Comparison of ENCODE assay signal across 8 mouse cellular contexts in genomic region chr1:191062241-191062780, GRCm38 (mm10). TPM values are rescaled to one million over a fixed set of nuclear protein-coding genes. Genes with fewer than 3 reads are reported as not detected.
A peak's percentile ranks its signal among the peaks of the same experiment; 100 is the strongest.
DNase-seq lines count a peak whose midpoint lies in the region; ATAC-seq and TF ChIP-seq lines count a peak whose summit lies in the region.

No protein-coding gene starts in this region.

- WGBS in heart, postnatal 0 days, result 5% methylated on average over 15 of the region's 15 CpGs
- WGBS in bone marrow, adult 2 months, result 3% methylated on average over 15 of the region's 15 CpGs
- 6% methylated on average over 15 of the region's 15 CpGs for WGBS in hindbrain, embryonic 14.5 days
- WGBS in midbrain, embryonic 14.5 days, result 7% methylated on average over 15 of the region's 15 CpGs

- peaks cover 19% of the 10 kb centered on the region for H3K36me3 ChIP-seq in heart, postnatal 0 days (replicated peaks; ENCODE audit: control insufficient read depth, insufficient read depth, low read length)
- H3K36me3 ChIP-seq in hindbrain, embryonic 14.5 days (replicated peaks; ENCODE audit: control insufficient read depth, insufficient read depth), result no peaks in the 10 kb centered on the region
- H3K36me3 ChIP-seq in midbrain, embryonic 14.5 days (ENCODE audit: control insufficient read depth, insufficient read depth, low read length), result no peaks in the 10 kb centered on the region

- TF ChIP-seq POLR2A in bone marrow, adult 2 months (IDR thresholded peaks at IDR 0.05; ENCODE audit: borderline replicate concordance, control insufficient read depth, low read depth, low read length), result no peak

- peak overlapping the region; percentile 80 for H3K4me2 ChIP-seq in heart, postnatal 0 days (ENCODE audit: low read depth, low read length)
- H3K4me2 ChIP-seq in hindbrain, embryonic 14.5 days (replicated peaks), result peak overlapping the region; percentile 78
- H3K4me2 ChIP-seq in midbrain, embryonic 14.5 days (ENCODE audit: low read length), result peak overlapping the region; percentile 92

- H3K9me3 ChIP-seq in heart, postnatal 0 days (replicated peaks; ENCODE audit: control insufficient read depth, low read length), result no peaks in the 10 kb centered on the region
- no peaks in the 10 kb centered on the region for H3K9me3 ChIP-seq in hindbrain, embryonic 14.5 days (ENCODE audit: control insufficient read depth, low read length)
- H3K9me3 ChIP-seq in midbrain, embryonic 14.5 days (ENCODE audit: control insufficient read depth, low read length), result no peaks in the 10 kb centered on the region

- H3K27ac ChIP-seq in heart, postnatal 0 days (ENCODE audit: low read depth), result peak overlapping the region; percentile 74
- peak overlapping the region; percentile 58 for H3K27ac ChIP-seq in bone marrow, adult 2 months (ENCODE audit: control insufficient read depth, insufficient read depth, low read depth, low read length, poor library complexity)
- H3K27ac ChIP-seq in hindbrain, embryonic 14.5 days, result peak overlapping the region; percentile 54
- H3K27ac ChIP-seq in midbrain, embryonic 14.5 days (replicated peaks; ENCODE audit: low read depth, low read length), result peak overlapping the region; percentile 55; the same call in 1 of the 2 replicates

- 0 out of 2 replicates have a peak, but pooled peaks cover 16% of the 10 kb centered on the region for H3K4me1 ChIP-seq in heart, postnatal 0 days (ENCODE audit: control insufficient read depth, insufficient read depth)
- peaks cover 1% of the 10 kb centered on the region; the same call in 1 of the 2 replicates for H3K4me1 ChIP-seq in bone marrow, adult 2 months (ENCODE audit: control insufficient read depth, insufficient read depth, low read length)
- H3K4me1 ChIP-seq in hindbrain, embryonic 14.5 days (replicated peaks; ENCODE audit: control insufficient read depth, insufficient read depth, low read length), result peaks cover 7% of the 10 kb centered on the region; the same call in 1 of the 2 replicates
- H3K4me1 ChIP-seq in midbrain, embryonic 14.5 days (ENCODE audit: control insufficient read depth, insufficient read depth, low read length), result peaks cover 9% of the 10 kb centered on the region

- no peak for TF ChIP-seq EP300 in heart, postnatal 0 days (IDR thresholded peaks at IDR 0.05; ENCODE audit: low read depth)

- peak; percentile 32 for DNase-seq in heart, postnatal 0 days (ENCODE audit: low spot score)
- DNase-seq in heart, postnatal 14 days, result no peak
- no peak for DNase-seq in hindbrain, embryonic 14.5 days (ENCODE audit: low spot score)
- DNase-seq in midbrain, embryonic 14.5 days, result no peak
- DNase-seq in right cerebral cortex, postnatal 36 days (ENCODE audit: low spot score in 2 of 2), result no peak
- DNase-seq in urinary bladder, postnatal 14 days (ENCODE audit: low spot score), result no peak
- DNase-seq in left cerebral cortex, adult 9 months (ENCODE audit: low spot score in 2 of 2), result no peak

- intact Hi-C loops in heart, postnatal 14 days (cut with DNase I), result no loop called here

- peak overlapping the region; percentile 78 for H3K9ac ChIP-seq in heart, postnatal 0 days (replicated peaks; ENCODE audit: low read depth, low read length)
- H3K9ac ChIP-seq in hindbrain, embryonic 14.5 days, result peak overlapping the region; percentile 79
- peak overlapping the region; percentile 75 for H3K9ac ChIP-seq in midbrain, embryonic 14.5 days (replicated peaks; ENCODE audit: low read length)

- no peak for TF ChIP-seq CTCF in heart, postnatal 0 days (IDR thresholded peaks at IDR 0.05; ENCODE audit: low read depth)
- no peak for TF ChIP-seq CTCF in bone marrow, adult 2 months (IDR thresholded peaks at IDR 0.05; ENCODE audit: control insufficient read depth, insufficient read depth, low read length)

- ATAC-seq in heart, postnatal 0 days (ENCODE audit: insufficient read depth, low read depth), result peak; percentile 56
- ATAC-seq in hindbrain, embryonic 14.5 days (ENCODE audit: low FRiP score), result no peak
- peak; percentile 31; the same call in 1 of the 2 replicates for ATAC-seq in midbrain, embryonic 14.5 days (ENCODE audit: low FRiP score, low TSS enrichment)

- H3K4me3 ChIP-seq in heart, postnatal 0 days (ENCODE audit: low read depth, low read length), result peak overlapping the region; percentile 81
- H3K4me3 ChIP-seq in bone marrow, adult 2 months (replicated peaks; ENCODE audit: control insufficient read depth, low read depth, low read length), result peak overlapping the region; percentile 96
- H3K4me3 ChIP-seq in hindbrain, embryonic 14.5 days (replicated peaks; ENCODE audit: low read length), result peak overlapping the region; percentile 54
- H3K4me3 ChIP-seq in midbrain, embryonic 14.5 days (replicated peaks; ENCODE audit: low read depth, low read length), result peak overlapping the region; percentile 74

- no peaks in the 10 kb centered on the region for H3K27me3 ChIP-seq in heart, postnatal 0 days (ENCODE audit: control insufficient read depth, insufficient read depth, low read length)
- H3K27me3 ChIP-seq in hindbrain, embryonic 14.5 days (ENCODE audit: control insufficient read depth, insufficient read depth, low read length), result no peaks in the 10 kb centered on the region
- no peaks in the 10 kb centered on the region for H3K27me3 ChIP-seq in midbrain, embryonic 14.5 days (ENCODE audit: control insufficient read depth, insufficient read depth, low read length)

RNA-seq across cellular contexts. Expression of gene Tatdn3, which starts 0.4 kb away (rescaled TPM):
- 8.3 and 18.8 TPM in 2 replicates for total RNA-seq in heart, postnatal 0 days (2014; rRNA removed; ENCODE audit: low replicate concordance)
- polyA plus RNA-seq in heart, postnatal 0 days (2015; fragmentation: Nextera tagmentation; extraction: Ambion mirVana), result 20.0 and 21.2 TPM in 2 replicates
- total RNA-seq in heart, postnatal 14 days (2021), result 10 to 100 TPM; 14.4 to 20.7 TPM
- 11.1 and 29.6 TPM in 2 replicates for polyA plus RNA-seq in bone marrow, adult 2 months (2011; ENCODE audit: insufficient read depth, insufficient read length, low replicate concordance, missing spikeins)
- polyA plus RNA-seq in hindbrain, embryonic 14.5 days (2014; fragmentation: Nextera tagmentation; extraction: Ambion mirVana), result 13.1 and 14.9 TPM in 2 replicates
- polyA plus RNA-seq in midbrain, embryonic 14.5 days (2014; fragmentation: Nextera tagmentation; extraction: Ambion mirVana), result 15.9 and 16.0 TPM in 2 replicates

RNA-seq across cellular contexts. Expression of gene Nsl1, which starts 0.5 kb away (rescaled TPM):
- 3.0 and 3.2 TPM in 2 replicates for total RNA-seq in heart, postnatal 0 days (2014; rRNA removed; ENCODE audit: low replicate concordance)
- polyA plus RNA-seq in heart, postnatal 0 days (2015; fragmentation: Nextera tagmentation; extraction: Ambion mirVana), result 3.5 and 4.1 TPM in 2 replicates
- 1 to 10 TPM in 1 of 2 experiments, under 1 TPM in 1; 0.65 to 1.4 TPM for total RNA-seq in heart, postnatal 14 days (2021)
- 5.5 and 10.6 TPM in 2 replicates for polyA plus RNA-seq in bone marrow, adult 2 months (2011; ENCODE audit: insufficient read depth, insufficient read length, low replicate concordance, missing spikeins)
- 3.6 and 5.0 TPM in 2 replicates for polyA plus RNA-seq in hindbrain, embryonic 14.5 days (2014; fragmentation: Nextera tagmentation; extraction: Ambion mirVana)
- 2.7 and 4.9 TPM in 2 replicates for polyA plus RNA-seq in midbrain, embryonic 14.5 days (2014; fragmentation: Nextera tagmentation; extraction: Ambion mirVana)

RNA-seq across cellular contexts. Expression of gene Spata45, which starts 25.9 kb away (rescaled TPM):
- not detected in 2 replicates for total RNA-seq in heart, postnatal 0 days (2014; rRNA removed; ENCODE audit: low replicate concordance)
- polyA plus RNA-seq in heart, postnatal 0 days (2015; fragmentation: Nextera tagmentation; extraction: Ambion mirVana), result not detected in 2 replicates
- total RNA-seq in heart, postnatal 14 days (2021), result not detected
- polyA plus RNA-seq in bone marrow, adult 2 months (2011; ENCODE audit: insufficient read depth, insufficient read length, low replicate concordance, missing spikeins), result not detected in 2 replicates
- not detected in 2 replicates for polyA plus RNA-seq in hindbrain, embryonic 14.5 days (2014; fragmentation: Nextera tagmentation; extraction: Ambion mirVana)
- not detected in 2 replicates for polyA plus RNA-seq in midbrain, embryonic 14.5 days (2014; fragmentation: Nextera tagmentation; extraction: Ambion mirVana)

RNA-seq across cellular contexts. Expression of gene Batf3, which starts 35.3 kb away (rescaled TPM):
- total RNA-seq in heart, postnatal 0 days (2014; rRNA removed; ENCODE audit: low replicate concordance), result not detected in 2 replicates
- polyA plus RNA-seq in heart, postnatal 0 days (2015; fragmentation: Nextera tagmentation; extraction: Ambion mirVana), result 1.2 and 1.3 TPM in 2 replicates
- total RNA-seq in heart, postnatal 14 days (2021), result not detected
- polyA plus RNA-seq in bone marrow, adult 2 months (2011; ENCODE audit: insufficient read depth, insufficient read length, low replicate concordance, missing spikeins), result 2.9 and 3.8 TPM in 2 replicates
- polyA plus RNA-seq in hindbrain, embryonic 14.5 days (2014; fragmentation: Nextera tagmentation; extraction: Ambion mirVana), result 1.5 and 2.2 TPM in 2 replicates
- polyA plus RNA-seq in midbrain, embryonic 14.5 days (2014; fragmentation: Nextera tagmentation; extraction: Ambion mirVana), result 0.47 and 0.61 TPM in 2 replicates

RNA-seq across cellular contexts. Expression of gene Flvcr1, which starts 36.4 kb away (rescaled TPM):
- 5.2 and 11.1 TPM in 2 replicates for total RNA-seq in heart, postnatal 0 days (2014; rRNA removed; ENCODE audit: low replicate concordance)
- 1.6 and 2.4 TPM in 2 replicates for polyA plus RNA-seq in heart, postnatal 0 days (2015; fragmentation: Nextera tagmentation; extraction: Ambion mirVana)
- 1 to 10 TPM; 6.4 to 7.0 TPM for total RNA-seq in heart, postnatal 14 days (2021)
- polyA plus RNA-seq in bone marrow, adult 2 months (2011; ENCODE audit: insufficient read depth, insufficient read length, low replicate concordance, missing spikeins), result 5.2 and 5.7 TPM in 2 replicates
- polyA plus RNA-seq in hindbrain, embryonic 14.5 days (2014; fragmentation: Nextera tagmentation; extraction: Ambion mirVana), result 10.3 and 11.6 TPM in 2 replicates
- 10.0 and 12.1 TPM in 2 replicates for polyA plus RNA-seq in midbrain, embryonic 14.5 days (2014; fragmentation: Nextera tagmentation; extraction: Ambion mirVana)
